Mouse (Mus musculus) lung, adult 2 months (tissue): Measurements from ENCODE around the gene Olfr378. TPM values are rescaled to one million over a fixed set of nuclear protein-coding genes. Genes with fewer than 3 reads are reported as not detected.

Source experiments
- DNase-seq: peaks from one replicate; pipeline ENCODE4 v3.0.0; 2022
- H3K4me1 ChIP-seq: fragments of 200-500 bp; 2 replicates; pipeline ENCODE4 v1.6.1; 2011; ENCODE audit warnings: low read length; ENCODE audit not compliant: control insufficient read depth, insufficient read depth
- H3K4me3 ChIP-seq: fragments of 200-500 bp; replicated peaks from 2 replicates; pipeline ENCODE3; 2011; ENCODE audit warnings: low read depth, mild to moderate bottlenecking, control low read depth, low read length; ENCODE audit errors: extremely low read depth
- CTCF ChIP-seq: fragments of 200-500 bp; IDR thresholded peaks from 2 replicates; pipeline ENCODE4 v1.5.1; 2011; ENCODE audit warnings: mild to moderate bottlenecking, low read length, control low read depth; ENCODE audit not compliant: insufficient read depth
- POLR2A ChIP-seq: fragments of 200-500 bp; IDR thresholded peaks from 2 replicates; pipeline ENCODE4 v1.6.1; 2011; ENCODE audit warnings: low read depth, mild to moderate bottlenecking, control low read depth, low read length, borderline replicate concordance; ENCODE audit errors: extremely low read depth
- WGBS: fragments of 180-500 bp; shearing (Covaris S2); methylation state at CpG from one replicate; pipeline ENCODE4 v1.1.7; 2018; 5-methylcytosine and 5-hydroxymethylcytosine counted together
- polyA plus RNA-seq: library from polyadenylated mRNA; depleted of rRNA; stranded (reverse); fragments of >200 nt; gene quantifications from 2 replicates; pipeline ENCODE4 v1.2.3, GENCODE M21; 2012; rRNA removed

The Olfr378 gene
- polyA plus RNA-seq: not detected in 2 replicates

GRCm38 (mm10) chr11:73428377-73428776, at the start of gene Olfr378:
TSS of gene Olfr378 (minus strand) at chr11:73428477.
- Histone ChIP-seq H3K4me1 (no peaks in the 10 kb centered on the region), H3K4me3 (no peak within 1 kb of the TSS)
- no peak for DNase-seq
- TF ChIP-seq CTCF: no peak
- TF ChIP-seq POLR2A: no peak
- WGBS: 86% methylated on average over 1 of the region's 1 CpGs

GRCm38 (mm10) chr11:73457408-73457807, 29.1 kb upstream of the Olfr378 start, which contains the start of gene Olfr380:
TSS of gene Olfr380 (minus strand) at chr11:73457508.
- WGBS: 81% methylated on average over 1 of the region's 1 CpGs
- no peaks in the 10 kb centered on the region for H3K4me1 ChIP-seq
- TF ChIP-seq CTCF (no peak), POLR2A (no peak)
- no peak for DNase-seq
- no peak within 1 kb of the TSS for H3K4me3 ChIP-seq

GRCm38 (mm10) chr11:73399514-73399913, 28.8 kb downstream of the Olfr378 start, which contains the start of gene Olfr1:
TSS of gene Olfr1 (minus strand) at chr11:73399614.
- no peaks in the 10 kb centered on the region for H3K4me1 ChIP-seq
- H3K4me3 ChIP-seq: no peak within 1 kb of the TSS
- TF ChIP-seq POLR2A: no peak
- no peak for TF ChIP-seq CTCF
- no peak for DNase-seq

GRCm38 (mm10) chr11:73395374-73395773, 32.9 kb downstream of the Olfr378 start:
- DNase-seq: no peak
- 60% methylated on average over 4 of the region's 4 CpGs for WGBS
- H3K4me1 ChIP-seq: no peaks in the 10 kb centered on the region
- no peak overlapping the region for H3K4me3 ChIP-seq
- TF ChIP-seq CTCF: no peak
- TF ChIP-seq POLR2A: no peak

Other genes with a start within 250 kb of the Olfr378 start
- gene Ctns, start 229.4 kb downstream of the Olfr378 start, polyA plus RNA-seq: 14.2 and 17.2 TPM in 2 replicates
- gene Shpk, start 229.0 kb downstream of the Olfr378 start, polyA plus RNA-seq: 3.7 and 4.4 TPM in 2 replicates
- 0.09 and 0.55 TPM in 2 replicates for gene Trpv1, start 194.2 kb downstream of the Olfr378 start, polyA plus RNA-seq
- 0.14 and 0.49 TPM in 2 replicates for gene Trpv3, start 161.1 kb downstream of the Olfr378 start, polyA plus RNA-seq
- gene Aspa, start 98.9 kb downstream of the Olfr378 start, polyA plus RNA-seq: 1.5 and 2.2 TPM in 2 replicates
- 0.05 TPM in 1 of 2 replicates, not detected in the other for gene Gm49340, start 98.7 kb downstream of the Olfr378 start, polyA plus RNA-seq
- not detected in 2 replicates for gene Spata22, start 98.7 kb downstream of the Olfr378 start, polyA plus RNA-seq
- not detected in 2 replicates for gene Olfr20, start 77.7 kb downstream of the Olfr378 start, polyA plus RNA-seq
- not detected in 2 replicates for gene Olfr376, start 57.2 kb downstream of the Olfr378 start, polyA plus RNA-seq
- not detected in 2 replicates for gene Olfr1, start 28.9 kb downstream of the Olfr378 start, polyA plus RNA-seq
- not detected in 2 replicates for gene Olfr380, start 29.0 kb upstream of the Olfr378 start, polyA plus RNA-seq
- gene Olfr381, start 63.1 kb upstream of the Olfr378 start, polyA plus RNA-seq: not detected in 2 replicates
- gene Olfr382, start 88.7 kb upstream of the Olfr378 start, polyA plus RNA-seq: not detected in 2 replicates
- not detected in 2 replicates for gene Olfr385, start 164.5 kb upstream of the Olfr378 start, polyA plus RNA-seq
- gene Olfr384, start 170.1 kb upstream of the Olfr378 start, polyA plus RNA-seq: not detected in 2 replicates